Mouse (Mus musculus): ENCODE measurements around the gene Selenon. TPM values are rescaled to one million over a fixed set of nuclear protein-coding genes. Genes with fewer than 3 reads are reported as not detected.

Gene Selenon
- total and polyA plus RNA-seq, 3 experiments = 0.27 to 1.0 (median 0.64) TPM

DNA sequence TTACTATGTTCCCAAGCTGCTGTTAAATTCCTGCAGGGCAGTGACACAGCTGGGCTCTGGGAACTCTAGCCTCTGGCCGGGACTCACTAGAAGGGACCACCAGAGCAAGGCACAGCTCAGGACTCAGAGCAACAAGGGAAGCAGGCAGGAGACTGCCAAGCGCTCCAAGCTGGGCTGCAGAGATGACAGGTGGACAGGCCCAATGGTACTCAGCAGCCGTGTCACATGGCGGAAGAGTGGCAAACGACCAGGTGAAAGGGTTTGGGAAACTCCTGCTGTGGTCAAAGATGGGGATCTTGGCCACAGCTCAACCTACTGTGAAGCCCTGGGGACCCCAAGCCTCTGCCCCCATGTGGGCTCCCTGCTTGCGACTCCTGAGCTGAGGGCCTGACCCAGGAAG, 12.1 kb upstream of the Selenon start (continued):
- TF ChIP-seq TBP (conservative IDR thresholded peaks at IDR 0.05; ENCODE audit: low read depth, low read length) = no peak
- no peak for TF ChIP-seq RAD21 (IDR thresholded peaks at IDR 0.05; ENCODE audit: low read depth, low read length)
- no peak for TF ChIP-seq CHD1 (IDR thresholded peaks at IDR 0.05; ENCODE audit: low read depth, low read length)

- TF ChIP-seq JUN (IDR thresholded peaks at IDR 0.05; ENCODE audit: insufficient read depth, low read depth, low read length) = no peak
- TF ChIP-seq E2F4 (IDR thresholded peaks at IDR 0.05; ENCODE audit: insufficient replicate concordance, low read depth, low read length) = no peak
- no peak for TF ChIP-seq CTCF (conservative IDR thresholded peaks at IDR 0.05 in 1 of 2, IDR thresholded peaks at IDR 0.05 in 1 of 2; ENCODE audit: low read depth in 2 of 2, low read length in 2 of 2)
- TF ChIP-seq POLR2A (IDR thresholded peaks at IDR 0.05; ENCODE audit: low read depth, low read length) = no peak
- no peak for TF ChIP-seq MEF2A (IDR thresholded peaks at IDR 0.05; ENCODE audit: borderline replicate concordance, low read depth, low read length)
- TF ChIP-seq ELF1 (IDR thresholded peaks at IDR 0.05; ENCODE audit: low read depth, low read length) = no peak
- TF ChIP-seq MAFK (IDR thresholded peaks at IDR 0.05; ENCODE audit: insufficient replicate concordance, low read length) = no peak
- TF ChIP-seq MAX (IDR thresholded peaks at IDR 0.05; ENCODE audit: low read length) = no peak
- TF ChIP-seq ZNF384 (IDR thresholded peaks at IDR 0.05; ENCODE audit: low read depth, low read length) = no peak
- TF ChIP-seq USF1 (IDR thresholded peaks at IDR 0.05; ENCODE audit: low read depth, low read length) = no peak
- TF ChIP-seq GABPA (IDR thresholded peaks at IDR 0.05; ENCODE audit: insufficient replicate concordance, low read depth, low read length) = no peak
- no peak for TF ChIP-seq USF2 (conservative IDR thresholded peaks at IDR 0.05; ENCODE audit: low read depth, low read length)
- TF ChIP-seq MXI1 (IDR thresholded peaks at IDR 0.05; ENCODE audit: low read depth, low read length) = no peak
- TF ChIP-seq ZC3H11A (IDR thresholded peaks at IDR 0.05; ENCODE audit: low read depth, low read length) = no peak
- TF ChIP-seq NRF1 (IDR thresholded peaks at IDR 0.05; ENCODE audit: low read depth, low read length) = no peak
- TF ChIP-seq HCFC1 (IDR thresholded peaks at IDR 0.05; ENCODE audit: low read depth, low read length) = no peak
- TF ChIP-seq ZKSCAN1 (IDR thresholded peaks at IDR 0.05; ENCODE audit: borderline replicate concordance, low read depth, low read length) = no peak
- Histone ChIP-seq H3K36me3 (replicated peaks in 1 of 2; ENCODE audit: control insufficient read depth in 1 of 2, insufficient read depth in 1 of 2, low read length in 1 of 2) (no peaks in the 10 kb centered on the region), H3K4me3 (replicated peaks in 1 of 3; ENCODE audit: low read depth in 2 of 3, low read length in 2 of 3, poor library complexity in 1 of 3) (no peak overlapping the region), H3K9me3 (replicated peaks; ENCODE audit: low read length) (peaks cover 12% of the 10 kb centered on the region), H3K9ac (ENCODE audit: insufficient read depth, low read depth) (no peak overlapping the region), H3K4me1 (ENCODE audit: control insufficient read depth in 1 of 2, insufficient read depth in 2 of 2) (peaks cover 0 to 47% of the 10 kb centered on the region in 2 experiments; a peak in 3 of 4 replicates), H3K79me2 (replicated peaks; ENCODE audit: control insufficient read depth, extremely low read depth, insufficient read depth, poor library complexity, severe bottlenecking) (no peaks in the 10 kb centered on the region), H3K4me2 (ENCODE audit: insufficient read depth, low read depth, poor library complexity, severe bottlenecking) (no peak overlapping the region), H3K27ac (ENCODE audit: insufficient read depth, low read depth) (no peak overlapping the region), H3K27me3 (replicated peaks) (no peaks in the 10 kb centered on the region)
- dilution Hi-C loops (cut with MboI; ENCODE audit: extremely low pct_ligation_motif_present, extremely low pct_unique_long_range_greater_than_20kb, low sequenced_read_pairs) = no loop called here
- in situ Hi-C loops (cut with MboI; ENCODE audit: low pct_ligation_motif_present, low pct_unique_long_range_greater_than_20kb, low sequenced_read_pairs) = no loop called here
- DNase-seq (ENCODE audit: extremely low read depth) = no peak
Observed at GRCm38 (mm10) chr4:134563624-134564023, 11.7 kb upstream of the Selenon start.

GRCm38 (mm10) chr4:134562014-134562413, 10.0 kb upstream of the Selenon start:
- Histone ChIP-seq H3K9me3 (replicated peaks; ENCODE audit: low read length) (peaks cover 12% of the 10 kb centered on the region), H3K27me3 (replicated peaks) (no peaks in the 10 kb centered on the region), H3K9ac (ENCODE audit: insufficient read depth, low read depth) (no peak overlapping the region), H3K4me1 (ENCODE audit: control insufficient read depth in 1 of 2, insufficient read depth in 2 of 2) (peaks cover 0 to 51% of the 10 kb centered on the region in 2 experiments; a peak in 3 of 4 replicates), H3K79me2 (replicated peaks; ENCODE audit: control insufficient read depth, extremely low read depth, insufficient read depth, poor library complexity, severe bottlenecking) (no peaks in the 10 kb centered on the region), H3K4me3 (replicated peaks in 1 of 3; ENCODE audit: low read depth in 2 of 3, low read length in 2 of 3, poor library complexity in 1 of 3) (no peak overlapping the region), H3K4me2 (ENCODE audit: insufficient read depth, low read depth, poor library complexity, severe bottlenecking) (no peak overlapping the region), H3K27ac (ENCODE audit: insufficient read depth, low read depth) (no peak overlapping the region), H3K36me3 (replicated peaks in 1 of 2; ENCODE audit: control insufficient read depth in 1 of 2, insufficient read depth in 1 of 2, low read length in 1 of 2) (no peaks in the 10 kb centered on the region)
- TF ChIP-seq KAT2A (IDR thresholded peaks at IDR 0.05; ENCODE audit: insufficient replicate concordance, low read length) = no peak
- no peak for TF ChIP-seq ELF1 (IDR thresholded peaks at IDR 0.05; ENCODE audit: low read depth, low read length)
- no peak for TF ChIP-seq ETS1 (conservative IDR thresholded peaks at IDR 0.05; ENCODE audit: low read depth, low read length)
- TF ChIP-seq UBTF (IDR thresholded peaks at IDR 0.05; ENCODE audit: low read depth, low read length) = no peak
- TF ChIP-seq PAX5 (IDR thresholded peaks at IDR 0.05; ENCODE audit: low read length) = no peak
- TF ChIP-seq CTCF (conservative IDR thresholded peaks at IDR 0.05 in 1 of 2, IDR thresholded peaks at IDR 0.05 in 1 of 2; ENCODE audit: low read depth in 2 of 2, low read length in 2 of 2) = no peak
- no peak for TF ChIP-seq JUND (conservative IDR thresholded peaks at IDR 0.05; ENCODE audit: low read depth, low read length)
- TF ChIP-seq RCOR1 (conservative IDR thresholded peaks at IDR 0.05; ENCODE audit: low read depth, low read length) = no peak
- TF ChIP-seq MXI1 (IDR thresholded peaks at IDR 0.05; ENCODE audit: low read depth, low read length) = no peak
- TF ChIP-seq SIN3A (IDR thresholded peaks at IDR 0.05; ENCODE audit: low read length) = no peak
- TF ChIP-seq ZMIZ1 (IDR thresholded peaks at IDR 0.05; ENCODE audit: low read depth, low read length) = no peak
- dilution Hi-C loops (cut with MboI; ENCODE audit: extremely low pct_ligation_motif_present, extremely low pct_unique_long_range_greater_than_20kb, low sequenced_read_pairs) (no loop called here), in situ Hi-C loops (cut with MboI; ENCODE audit: low pct_ligation_motif_present, low pct_unique_long_range_greater_than_20kb, low sequenced_read_pairs) (no loop called here)
- DNase-seq (ENCODE audit: extremely low read depth) = no peak
